Mouse (Mus musculus): ENCODE measurements around the gene Olfr780. TPM values are rescaled to one million over a fixed set of nuclear protein-coding genes. Genes with fewer than 3 reads are reported as not detected.
"Not testable (repeated sequence)": the region's sequence is repeated elsewhere in the genome, so short reads cannot be mapped to it uniquely, and the experiment has no call there.

Gene Olfr780
- total RNA-seq, 1 experiment = not detected

- in situ Hi-C loops (cut with MboI; ENCODE audit: low sequenced_read_pairs in 2 of 2, unreplicated experiment in 2 of 2) = no loop called here
- no peak within 1 kb of the TSS for H3K9ac ChIP-seq (ENCODE audit: insufficient read depth, low read depth, low read length, poor library complexity, severe bottlenecking)
- no peak for DNase-seq (ENCODE audit: low read depth, low spot score)
- H3K9me3 ChIP-seq (ENCODE audit: control insufficient read depth, insufficient read depth, low read depth, low read length) = no peaks in the 10 kb centered on the region
- TF ChIP-seq HCFC1 (IDR thresholded peaks at IDR 0.05; ENCODE audit: borderline replicate concordance, insufficient read depth, low read length) (no peak), CHD2 (IDR thresholded peaks at IDR 0.05; ENCODE audit: low read depth, low read length) (no peak), ZNF384 (IDR thresholded peaks at IDR 0.05; ENCODE audit: low read depth, low read length) (no peak), MAFK (IDR thresholded peaks at IDR 0.05; ENCODE audit: insufficient read depth, low read depth, low read length) (no peak), ZC3H11A (IDR thresholded peaks at IDR 0.05; ENCODE audit: borderline replicate concordance, low read depth, low read length) (no peak)
- H3K36me3 ChIP-seq (ENCODE audit: control insufficient read depth, insufficient read depth, low read length, poor library complexity, severe bottlenecking) = no peaks in the 10 kb centered on the region
- no peaks in the 10 kb centered on the region for H3K4me1 ChIP-seq (ENCODE audit: control insufficient read depth in 2 of 2, insufficient read depth in 2 of 2, low read length in 2 of 2, poor library complexity in 1 of 2)
- no peak within 1 kb of the TSS for H3K27ac ChIP-seq (ENCODE audit: insufficient read depth, low read depth, low read length, poor library complexity, severe bottlenecking)
- H3K4me3 ChIP-seq (ENCODE audit: insufficient read depth in 1 of 2, low read depth in 1 of 2, low read length in 2 of 2, poor library complexity in 1 of 2, severe bottlenecking in 1 of 2) = no peak within 1 kb of the TSS
Measured at GRCm38 (mm10) chr10:129348550-129348949, 30.6 kb downstream of the Olfr780 start, which contains the start of gene Olfr782. Gene Olfr782, plus strand, starts transcription at chr10:129348850.

GRCm38 (mm10) chr10:129352475-129352874, 34.6 kb downstream of the Olfr780 start:
- H3K27ac ChIP-seq (ENCODE audit: insufficient read depth, low read depth, low read length, poor library complexity, severe bottlenecking); H3K4me1 ChIP-seq (ENCODE audit: control insufficient read depth in 2 of 2, insufficient read depth in 2 of 2, low read length in 2 of 2, poor library complexity in 1 of 2); H3K36me3 ChIP-seq (ENCODE audit: control insufficient read depth, insufficient read depth, low read length, poor library complexity, severe bottlenecking); in situ Hi-C loops (cut with MboI; ENCODE audit: low sequenced_read_pairs in 2 of 2, unreplicated experiment in 2 of 2); H3K4me3 ChIP-seq (ENCODE audit: insufficient read depth in 1 of 2, low read depth in 1 of 2, low read length in 2 of 2, poor library complexity in 1 of 2, severe bottlenecking in 1 of 2); DNase-seq (ENCODE audit: low read depth, low spot score); H3K9ac ChIP-seq (ENCODE audit: insufficient read depth, low read depth, low read length, poor library complexity, severe bottlenecking); H3K9me3 ChIP-seq (ENCODE audit: control insufficient read depth, insufficient read depth, low read depth, low read length): not testable (repeated sequence)

GRCm38 (mm10) chr10:129356496-129356895, 38.6 kb downstream of the Olfr780 start:
- H3K27ac ChIP-seq (ENCODE audit: insufficient read depth, low read depth, low read length, poor library complexity, severe bottlenecking); DNase-seq (ENCODE audit: low read depth, low spot score); H3K4me1 ChIP-seq (ENCODE audit: control insufficient read depth in 2 of 2, insufficient read depth in 2 of 2, low read length in 2 of 2, poor library complexity in 1 of 2); H3K9me3 ChIP-seq (ENCODE audit: control insufficient read depth, insufficient read depth, low read depth, low read length); in situ Hi-C loops (cut with MboI; ENCODE audit: low sequenced_read_pairs in 2 of 2, unreplicated experiment in 2 of 2); H3K36me3 ChIP-seq (ENCODE audit: control insufficient read depth, insufficient read depth, low read length, poor library complexity, severe bottlenecking); H3K9ac ChIP-seq (ENCODE audit: insufficient read depth, low read depth, low read length, poor library complexity, severe bottlenecking); H3K4me3 ChIP-seq (ENCODE audit: insufficient read depth in 1 of 2, low read depth in 1 of 2, low read length in 2 of 2, poor library complexity in 1 of 2, severe bottlenecking in 1 of 2): not testable (repeated sequence)

- H3K36me3 ChIP-seq (ENCODE audit: control insufficient read depth, insufficient read depth, low read length, poor library complexity, severe bottlenecking) = no peaks in the 10 kb centered on the region
- no peaks in the 10 kb centered on the region for H3K4me1 ChIP-seq (ENCODE audit: control insufficient read depth in 2 of 2, insufficient read depth in 2 of 2, low read length in 2 of 2, poor library complexity in 1 of 2)
- no peak for DNase-seq (ENCODE audit: low read depth, low spot score)
- in situ Hi-C loops (cut with MboI; ENCODE audit: low sequenced_read_pairs in 2 of 2, unreplicated experiment in 2 of 2) = no loop called here
- H3K27ac ChIP-seq (ENCODE audit: insufficient read depth, low read depth, low read length, poor library complexity, severe bottlenecking) = no peak overlapping the region
- no peak overlapping the region for H3K9ac ChIP-seq (ENCODE audit: insufficient read depth, low read depth, low read length, poor library complexity, severe bottlenecking)
- H3K9me3 ChIP-seq (ENCODE audit: control insufficient read depth, insufficient read depth, low read depth, low read length) = no peaks in the 10 kb centered on the region; the same call in 1 of the 2 replicates
- no peak for TF ChIP-seq ZNF384 (IDR thresholded peaks at IDR 0.05; ENCODE audit: low read depth, low read length)
- TF ChIP-seq HCFC1 (IDR thresholded peaks at IDR 0.05; ENCODE audit: borderline replicate concordance, insufficient read depth, low read length) = no peak
- no peak for TF ChIP-seq ZC3H11A (IDR thresholded peaks at IDR 0.05; ENCODE audit: borderline replicate concordance, low read depth, low read length)
- no peak for TF ChIP-seq CHD2 (IDR thresholded peaks at IDR 0.05; ENCODE audit: low read depth, low read length)
- no peak for TF ChIP-seq MAFK (IDR thresholded peaks at IDR 0.05; ENCODE audit: insufficient read depth, low read depth, low read length)
- no peak overlapping the region for H3K4me3 ChIP-seq (ENCODE audit: insufficient read depth in 1 of 2, low read depth in 1 of 2, low read length in 2 of 2, poor library complexity in 1 of 2, severe bottlenecking in 1 of 2)
Measured at GRCm38 (mm10) chr10:129357307-129357706, 39.4 kb downstream of the Olfr780 start.

Other genes starting within 250 kb of the Olfr780 start
- gene Olfr766-ps1, start 249.1 kb upstream of the Olfr780 start, total RNA-seq (2012; rRNA removed) = not detected in 2 replicates
- not detected in 2 replicates for gene Olfr767, start 235.2 kb upstream of the Olfr780 start, total RNA-seq (2012; rRNA removed)
- not detected in 2 replicates for gene Olfr768, start 218.7 kb upstream of the Olfr780 start, total RNA-seq (2012; rRNA removed)
- gene Olfr769, start 200.3 kb upstream of the Olfr780 start, total RNA-seq (2012; rRNA removed) = not detected in 2 replicates
- gene Olfr770, start 179.1 kb upstream of the Olfr780 start, total RNA-seq (2012; rRNA removed) = not detected in 2 replicates
- gene Olfr771, start 153.4 kb upstream of the Olfr780 start, total RNA-seq (2012; rRNA removed) = not detected in 2 replicates
- 0.21 TPM in 1 of 2 replicates, not detected in the other for gene Olfr772, start 140.2 kb upstream of the Olfr780 start, total RNA-seq (2012; rRNA removed)
- not detected in 2 replicates for gene Olfr773, start 130.7 kb upstream of the Olfr780 start, total RNA-seq (2012; rRNA removed)
- gene Olfr774, start 81.9 kb upstream of the Olfr780 start, total RNA-seq (2012; rRNA removed) = not detected in 2 replicates
- not detected in 2 replicates for gene Olfr775, start 69.7 kb upstream of the Olfr780 start, total RNA-seq (2012; rRNA removed)
- gene Olfr776, start 59.0 kb upstream of the Olfr780 start, total RNA-seq (2012; rRNA removed) = not detected in 2 replicates
- gene Olfr777, start 46.6 kb upstream of the Olfr780 start, total RNA-seq (2012; rRNA removed) = not detected in 2 replicates
- not detected in 2 replicates for gene Olfr781, start 10.7 kb downstream of the Olfr780 start, total RNA-seq (2012; rRNA removed)
- not detected in 2 replicates for gene Olfr782, start 30.7 kb downstream of the Olfr780 start, total RNA-seq (2012; rRNA removed)
- gene Olfr784, start 66.0 kb downstream of the Olfr780 start, total RNA-seq (2012; rRNA removed) = 0.21 and 0.22 TPM in 2 replicates
- gene Olfr785, start 87.3 kb downstream of the Olfr780 start, total RNA-seq (2012; rRNA removed) = not detected in 2 replicates
- not detected in 2 replicates for gene Olfr786, start 109.2 kb downstream of the Olfr780 start, total RNA-seq (2012; rRNA removed)
- 0.62 and 0.95 TPM in 2 replicates for gene Olfr787, start 143.7 kb downstream of the Olfr780 start, total RNA-seq (2012; rRNA removed)
- gene Olfr788, start 152.9 kb downstream of the Olfr780 start, total RNA-seq (2012; rRNA removed) = 0.05 TPM in 1 of 2 replicates, not detected in the other
- not detected in 2 replicates for gene Olfr789, start 166.6 kb downstream of the Olfr780 start, total RNA-seq (2012; rRNA removed)
- gene Olfr790, start 180.4 kb downstream of the Olfr780 start, total RNA-seq (2012; rRNA removed) = not detected in 2 replicates
- not detected in 2 replicates for gene Olfr791, start 203.7 kb downstream of the Olfr780 start, total RNA-seq (2012; rRNA removed)
- gene Olfr792, start 221.0 kb downstream of the Olfr780 start, total RNA-seq (2012; rRNA removed) = not detected in 2 replicates
- gene Olfr794, start 249.5 kb downstream of the Olfr780 start, total RNA-seq (2012; rRNA removed) = not detected in 2 replicates

All from ES-E14 (cell line).